Mouse (Mus musculus): ENCODE results near the gene Kmt5c. TPM values are rescaled to one million over a fixed set of nuclear protein-coding genes. Genes with fewer than 3 reads are reported as not detected.
"Not testable (repeated sequence)": the region's sequence is repeated elsewhere in the genome, so short reads cannot be mapped to it uniquely, and the experiment has no call there.

Kmt5c gene
- total RNA-seq, 2 experiments from 2014 or later: 53.2 to 58.9 TPM

- intact Hi-C loops (cut with DNase I): loop anchor here (5.0 kb wide), 1 partner anchor 36 kb away; the partner anchor contains the start of gene Cox6b2
These were observed 48.9 kb downstream of the Kmt5c start for GRCm38 (mm10) chr7:4788499-4789435.

GRCm38 (mm10) chr7:4789436-4789935 is 49.6 kb downstream of the Kmt5c start, which contains the start of gene Tmem238:
TSS of gene Tmem238 (minus strand) at chr7:4789656.
- intact Hi-C loops (cut with DNase I): loop anchor here (5.0 kb wide), 1 partner anchor 37 kb away; the partner anchor contains the start of gene Cox6b2
- DNase-seq: peak; percentile 28

More at GRCm38 (mm10) chr7:4788499-4789435, 48.9 kb downstream of the Kmt5c start:
- DNase-seq: peak; percentile 67

DNA sequence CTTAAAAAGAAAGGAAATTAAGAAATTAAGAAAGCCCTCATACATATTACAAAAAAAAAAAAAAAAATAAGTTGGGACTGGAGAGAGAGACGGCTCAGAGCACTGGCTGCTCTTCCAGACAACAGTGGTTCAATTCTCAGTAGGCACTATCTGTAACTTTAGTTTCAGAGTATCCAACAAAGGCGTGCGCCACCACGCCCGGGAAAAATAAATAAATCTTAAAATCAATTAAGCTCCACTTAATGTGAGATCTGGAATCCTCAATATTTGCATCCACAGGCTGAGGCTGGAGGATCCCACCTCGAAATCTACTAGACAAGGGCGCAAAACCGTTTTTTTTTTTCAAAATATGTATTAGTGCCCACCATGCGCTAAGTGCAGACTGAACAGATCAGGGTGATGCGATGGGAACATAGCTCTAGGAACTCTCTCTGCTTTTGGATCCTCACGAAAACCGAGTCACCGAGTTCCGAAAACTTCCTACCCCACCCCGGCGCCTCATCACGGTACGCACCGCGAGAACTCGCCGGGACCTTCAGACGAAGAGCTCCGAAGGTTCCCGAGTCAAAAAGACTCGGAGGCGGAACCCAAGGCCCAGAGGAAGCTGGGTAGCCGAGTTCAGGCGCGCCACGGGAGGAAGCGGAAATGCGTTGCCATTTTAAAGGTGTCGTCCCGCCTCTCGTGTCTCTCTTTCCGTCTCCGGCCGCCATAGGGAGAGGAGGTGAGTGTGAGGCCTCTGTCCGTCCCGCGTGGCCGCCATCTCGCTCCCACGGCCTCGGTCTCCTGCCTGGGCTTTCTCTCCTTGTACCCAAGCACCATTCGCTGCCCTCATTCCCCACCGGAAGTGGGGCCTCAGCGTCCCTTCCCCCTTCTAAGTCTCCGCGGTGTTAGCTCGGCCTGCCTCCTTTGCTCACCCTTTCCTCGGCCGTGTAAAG is 52.6 kb downstream of the Kmt5c start, which contains the start of gene Rpl28:
Gene Rpl28 (plus strand): TSS at position 597 of the 935 bp plus-strand sequence.
- DNase-seq: peak; percentile 96
- intact Hi-C loops (cut with DNase I): loop anchor here (10.0 kb wide), 1 partner anchor 88 kb away; no protein-coding TSS in a partner anchor

- DNase-seq: not testable (repeated sequence)
- intact Hi-C loops (cut with DNase I): loop anchor here (10.0 kb wide), 1 partner anchor 88 kb away; no protein-coding TSS in a partner anchor
These were observed 53.3 kb downstream of the Kmt5c start for GRCm38 (mm10) chr7:4793248-4793647.

- DNase-seq: no peak
- intact Hi-C loops (cut with DNase I): loop anchor here (10.0 kb wide), 1 partner anchor 89 kb away; no protein-coding TSS in a partner anchor
These were observed 53.8 kb downstream of the Kmt5c start for GRCm38 (mm10) chr7:4793674-4794073.

DNA sequence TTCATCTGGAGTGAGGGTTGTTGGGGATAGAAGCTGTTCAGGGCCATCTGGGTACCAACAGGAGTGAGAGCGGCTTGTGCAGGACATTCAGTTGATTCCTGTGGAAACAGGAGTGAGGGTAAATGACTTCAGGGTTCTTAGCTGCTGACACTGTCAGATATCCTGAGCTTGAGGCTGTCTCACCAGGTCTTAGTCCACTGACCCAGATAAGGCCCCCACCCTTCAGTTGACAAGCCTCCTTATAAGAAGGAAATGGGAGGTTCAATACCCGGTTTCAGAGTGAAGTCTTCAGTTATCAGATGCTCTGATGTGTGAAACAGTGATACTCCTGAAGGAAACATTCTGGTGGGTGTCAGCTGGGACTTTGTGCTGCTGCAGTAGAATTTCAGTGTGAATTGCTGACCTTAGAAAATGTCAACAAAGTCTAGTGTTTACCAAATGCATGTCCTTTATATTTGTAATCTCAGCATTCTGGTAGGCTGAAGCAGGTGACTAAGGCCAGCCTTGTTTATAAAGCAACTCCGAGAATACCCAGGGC is 54.8 kb downstream of the Kmt5c start:
- intact Hi-C loops (cut with DNase I): loop anchor here (5.0 to 10.0 kb wide), 2 partner anchors 90 to 237 kb away; no protein-coding TSS in a partner anchor
- DNase-seq: no peak

DNA sequence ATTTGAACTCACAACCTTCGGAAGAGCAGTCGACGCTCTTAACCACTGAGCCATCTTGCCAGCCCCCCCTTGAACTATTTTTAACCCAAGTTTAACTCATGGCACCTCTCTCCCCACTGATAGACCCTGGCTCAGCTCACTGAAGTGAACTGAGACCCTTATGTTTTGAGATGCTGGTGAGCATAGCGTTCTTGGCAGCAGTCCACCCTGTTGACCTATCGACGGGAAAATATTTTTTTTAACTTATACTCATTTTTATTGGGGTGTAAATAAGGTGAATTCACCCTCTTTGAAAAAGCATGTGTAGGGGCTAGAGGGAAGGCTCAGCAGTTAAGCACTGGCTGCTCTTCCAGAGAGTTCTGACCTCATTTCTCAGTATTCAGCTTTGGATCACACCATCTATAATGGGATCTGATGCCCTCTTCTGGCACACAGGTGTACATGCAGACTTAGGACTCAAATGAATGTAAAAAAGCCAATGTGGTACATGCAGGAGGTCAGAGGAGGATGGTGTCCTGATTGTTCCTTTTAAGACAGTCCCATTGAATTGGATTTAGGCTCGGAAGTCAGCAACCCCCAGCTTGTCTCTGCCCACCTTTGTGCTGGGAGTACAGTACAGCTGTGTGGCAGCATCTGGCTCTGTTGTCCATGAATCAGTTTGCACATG is 56.0 kb downstream of the Kmt5c start:
- intact Hi-C loops (cut with DNase I): loop anchor here (5.0 to 10.0 kb wide), 2 partner anchors 91 to 239 kb away; no protein-coding TSS in a partner anchor
- no peak for DNase-seq

Other genes starting within 250 kb of the Kmt5c start
- 100 to 1,000 TPM; 123 to 135 TPM for gene Ppp1r12c, start 238.4 kb upstream of the Kmt5c start, total RNA-seq (2021)
- gene Tnnt1, start 223.7 kb upstream of the Kmt5c start, total RNA-seq (2021): 1 to 10 TPM in 1 of 2 experiments, under 1 TPM in 1; 0.89 to 1.0 TPM
- gene Tnni3, start 215.9 kb upstream of the Kmt5c start, total RNA-seq (2021): 1 to 10 TPM; 1.8 to 2.0 TPM
- under 1 TPM; 0.50 to 0.77 TPM for gene Dnaaf3, start 207.7 kb upstream of the Kmt5c start, total RNA-seq (2021)
- gene Syt5, start 192.6 kb upstream of the Kmt5c start, total RNA-seq (2021): 100 to 1,000 TPM; 205 to 208 TPM
- gene Ptprh, start 136.1 kb upstream of the Kmt5c start, total RNA-seq (2021): 1 to 10 TPM; 1.7 to 2.1 TPM
- gene Tmem86b, start 108.7 kb upstream of the Kmt5c start, total RNA-seq (2021): 10 to 100 TPM; 12.5 to 14.8 TPM
- gene Ppp6r1, start 81.1 kb upstream of the Kmt5c start, total RNA-seq (2021): 10 to 100 TPM; 87.9 to 89.1 TPM
- gene Hspbp1, start 55.0 kb upstream of the Kmt5c start, total RNA-seq (2021): 100 to 1,000 TPM in 1 of 2 experiments, 10 to 100 TPM in 1; 99.7 to 111 TPM
- 100 to 1,000 TPM; 258 to 262 TPM for gene Brsk1, start 49.5 kb upstream of the Kmt5c start, total RNA-seq (2021)
- gene Tmem150b, start 14.9 kb upstream of the Kmt5c start, total RNA-seq (2021): not detected
- gene Cox6b2, start 13.0 kb downstream of the Kmt5c start, total RNA-seq (2021): 1 to 10 TPM; 7.3 to 8.8 TPM
- not detected for gene Fam71e2, start 31.2 kb downstream of the Kmt5c start, total RNA-seq (2021)
- gene Il11, start 42.7 kb downstream of the Kmt5c start, total RNA-seq (2021): 1 to 10 TPM in 1 of 2 experiments, under 1 TPM in 1; 0.82 to 1.2 TPM
- not detected for gene Tmem190, start 42.8 kb downstream of the Kmt5c start, total RNA-seq (2021)
- 1 to 10 TPM; 5.5 to 6.0 TPM for gene Tmem238, start 49.5 kb downstream of the Kmt5c start, total RNA-seq (2021)
- 100 to 1,000 TPM; 603 to 645 TPM for gene Rpl28, start 52.8 kb downstream of the Kmt5c start, total RNA-seq (2021)
- 100 to 1,000 TPM; 176 to 203 TPM for gene Ube2s, start 72.5 kb downstream of the Kmt5c start, total RNA-seq (2021)
- gene Shisa7, start 104.6 kb downstream of the Kmt5c start, total RNA-seq (2021): 100 to 1,000 TPM; 112 to 126 TPM
- gene Isoc2b, start 130.1 kb downstream of the Kmt5c start, total RNA-seq (2021): 1 to 10 TPM; 1.2 to 1.9 TPM
- 1 to 10 TPM; 6.2 to 6.5 TPM for gene Isoc2a, start 137.0 kb downstream of the Kmt5c start, total RNA-seq (2021)
- under 1 TPM; 0.50 to 0.74 TPM for gene Gm36210, start 166.4 kb downstream of the Kmt5c start, total RNA-seq (2021)
- gene Zfp628, start 175.1 kb downstream of the Kmt5c start, total RNA-seq (2021): 10 to 100 TPM; 21.1 to 21.4 TPM
- gene Nat14, start 181.9 kb downstream of the Kmt5c start, total RNA-seq (2021): 10 to 100 TPM; 50.8 to 51.5 TPM
- 1 to 10 TPM; 3.1 to 3.6 TPM for gene Ssc5d, start 185.7 kb downstream of the Kmt5c start, total RNA-seq (2021)
- gene Sbk2, start 224.3 kb downstream of the Kmt5c start, total RNA-seq (2021): not detected
- gene Sbk3, start 231.1 kb downstream of the Kmt5c start, total RNA-seq (2021): 1 to 10 TPM; 1.4 to 1.5 TPM

Data from left cerebral cortex, postnatal 4 days (tissue).